1 mouse cellular context compared by ENCODE assay signal in the genomic region with DNA sequence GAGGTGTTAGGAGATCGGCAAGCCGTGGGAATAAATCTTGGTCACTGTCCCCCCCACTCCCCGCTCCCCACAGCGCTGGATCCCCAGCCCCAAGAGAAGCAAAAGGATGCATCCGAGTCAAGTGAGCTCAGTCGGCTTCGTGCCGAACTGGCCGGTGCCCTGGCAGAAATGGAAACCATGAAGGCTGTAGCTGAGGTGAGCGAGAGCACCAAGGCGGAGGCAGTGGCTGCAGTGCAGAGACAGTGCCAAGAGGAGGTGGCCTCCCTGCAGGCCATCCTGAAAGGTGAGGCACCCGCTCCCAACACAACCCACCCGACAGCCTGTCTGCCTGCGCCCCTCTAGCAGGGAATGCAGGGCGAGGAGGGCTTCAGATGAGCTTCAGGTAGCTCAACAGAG.
TF ChIP-seq lines count a peak whose summit lies in the region.

No protein-coding gene starts in this region.

TF ChIP-seq in MEL, 35 proteins besides CTCF, POLR2A, EP300 and RAD21 (continued from another document):
- no peak for TF ChIP-seq ELF1 (IDR thresholded peaks at IDR 0.05; ENCODE audit: low read depth, low read length)
- no peak for TF ChIP-seq UBTF (IDR thresholded peaks at IDR 0.05; ENCODE audit: borderline replicate concordance, insufficient read depth, low read depth, low read length)
